ENCODE assay signal across 7 mouse cellular contexts in the genomic region with DNA sequence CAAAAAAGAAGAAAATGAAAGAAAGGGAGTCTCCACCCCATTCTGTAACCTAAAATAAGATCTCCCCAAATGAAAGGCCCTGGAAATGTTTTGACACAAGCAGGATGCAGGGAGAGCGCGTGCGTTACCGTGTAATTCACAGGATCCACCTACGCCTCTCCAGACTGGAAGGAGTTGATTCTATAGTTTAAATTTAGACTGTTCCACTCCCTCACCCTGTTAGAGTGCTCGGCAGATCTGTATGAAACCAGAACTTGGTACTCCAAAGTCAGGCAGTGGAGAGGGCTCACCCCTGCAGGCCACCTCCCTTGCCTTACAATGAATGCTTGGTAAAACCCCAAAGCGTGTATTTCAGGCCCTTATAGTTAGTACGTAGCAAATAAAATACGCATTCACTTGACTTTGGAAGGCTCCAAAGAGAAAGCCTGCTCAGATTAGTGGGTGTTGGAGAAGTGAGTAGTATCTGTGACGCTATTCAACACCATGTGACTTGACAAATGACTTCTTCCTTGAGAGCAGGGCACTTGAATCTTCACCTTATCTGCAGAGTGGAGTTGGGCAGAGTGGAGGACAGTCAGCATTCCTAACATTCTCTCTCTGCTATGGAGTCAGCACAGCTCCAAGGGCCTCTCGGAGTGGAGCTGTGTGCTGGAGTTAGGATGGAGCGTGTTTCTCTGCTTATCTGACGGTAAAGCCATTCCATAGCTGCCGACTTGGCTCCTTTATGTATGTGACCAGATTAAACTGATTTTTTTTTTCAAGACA. TPM values are rescaled to one million over a fixed set of nuclear protein-coding genes. Genes with fewer than 3 reads are reported as not detected.
DNase-seq lines count a peak whose midpoint lies in the region; ATAC-seq lines count a peak whose summit lies in the region.

No protein-coding gene starts in this region.

- peaks cover 53% of the 10 kb centered on the region for H3K4me1 ChIP-seq in kidney, embryonic 16.5 days (ENCODE audit: insufficient read depth, low read length)
- H3K4me1 ChIP-seq in kidney, embryonic 14.5 days (ENCODE audit: control insufficient read depth, insufficient read depth, low read length): peaks cover 46% of the 10 kb centered on the region
- peaks cover 38% of the 10 kb centered on the region for H3K4me1 ChIP-seq in brown adipose tissue, adult 24 weeks (ENCODE audit: control insufficient read depth, insufficient read depth, insufficient read length, low read length)

- peak overlapping the region; percentile 61 for H3K27ac ChIP-seq in kidney, embryonic 16.5 days (ENCODE audit: low read length)
- H3K27ac ChIP-seq in kidney, embryonic 14.5 days (ENCODE audit: low read depth, low read length): no peak overlapping the region; the same call in 1 of the 2 replicates
- peak overlapping the region; percentile 16; the same call in 1 of the 2 replicates for H3K27ac ChIP-seq in brown adipose tissue, adult 24 weeks (replicated peaks; ENCODE audit: low read depth, low read length)

- 72% methylated on average over 14 of the region's 14 CpGs for WGBS in kidney, embryonic 16.5 days
- WGBS in kidney, embryonic 14.5 days: 80% methylated on average over 14 of the region's 14 CpGs

- H3K36me3 ChIP-seq in kidney, embryonic 16.5 days (ENCODE audit: insufficient read depth, low read length): peaks cover 39% of the 10 kb centered on the region
- peaks cover 42% of the 10 kb centered on the region for H3K36me3 ChIP-seq in kidney, embryonic 14.5 days (ENCODE audit: control insufficient read depth, insufficient read depth, low read length)

- H3K4me3 ChIP-seq in kidney, embryonic 16.5 days (ENCODE audit: low read length): no peak overlapping the region
- H3K4me3 ChIP-seq in kidney, embryonic 14.5 days (ENCODE audit: low read length): no peak overlapping the region
- H3K4me3 ChIP-seq in brown adipose tissue, adult 24 weeks (ENCODE audit: insufficient read depth, low read depth, low read length): no peak overlapping the region

- H3K4me2 ChIP-seq in kidney, embryonic 16.5 days (replicated peaks; ENCODE audit: low read depth, low read length): no peak overlapping the region
- H3K4me2 ChIP-seq in kidney, embryonic 14.5 days (replicated peaks; ENCODE audit: low read depth, low read length): no peak overlapping the region

- DNase-seq in frontal cortex, postnatal 36 days (ENCODE audit: low spot score in 2 of 2): peak; percentile 74 to 89
- peak; percentile 48 for DNase-seq in mesoderm, embryonic 11.5 days (ENCODE audit: low read depth, low spot score)
- DNase-seq in thymus, postnatal 36 days: no peak
- DNase-seq in cerebellum, postnatal 4 days (ENCODE audit: low spot score in 2 of 2): no peak

- ATAC-seq in kidney, embryonic 16.5 days (ENCODE audit: low FRiP score, low TSS enrichment): peak; percentile 40; the same call in 1 of the 2 replicates
- ATAC-seq in kidney, embryonic 14.5 days (ENCODE audit: low FRiP score, low TSS enrichment): no peak

- H3K27me3 ChIP-seq in kidney, embryonic 16.5 days (ENCODE audit: insufficient read depth, low read length): no peaks in the 10 kb centered on the region
- H3K27me3 ChIP-seq in kidney, embryonic 14.5 days (ENCODE audit: control insufficient read depth, insufficient read depth, low read length): no peaks in the 10 kb centered on the region

- H3K9me3 ChIP-seq in kidney, embryonic 16.5 days (ENCODE audit: low read length): no peaks in the 10 kb centered on the region
- H3K9me3 ChIP-seq in kidney, embryonic 14.5 days (ENCODE audit: control insufficient read depth, low read length): no peaks in the 10 kb centered on the region

- 0 out of 2 replicates have a peak overlapping the region, but pooled peaks have one; percentile 4 for H3K9ac ChIP-seq in kidney, embryonic 16.5 days (replicated peaks; ENCODE audit: low read length)
- no peak overlapping the region for H3K9ac ChIP-seq in kidney, embryonic 14.5 days (ENCODE audit: low read depth, low read length)

RNA-seq across cellular contexts. Expression of a gene that starts 8.4 kb away (rescaled TPM):
- 362 and 426 TPM in 2 replicates for polyA plus RNA-seq in kidney, embryonic 16.5 days (2015; fragmentation: Nextera tagmentation; extraction: Ambion mirVana)
- polyA plus RNA-seq in kidney, embryonic 14.5 days (2014; fragmentation: Nextera tagmentation; extraction: Ambion mirVana): 166 and 280 TPM in 2 replicates
- polyA plus RNA-seq in brown adipose tissue, adult 24 weeks (2012; ENCODE audit: insufficient read depth, insufficient read length, missing spikeins): 26.7 and 27.0 TPM in 2 replicates

Comparison
In these comparisons a context has a peak if more than half of its experiments do, and no peak if none do; other contexts are left out.
1. DNase-seq: peak in frontal cortex, postnatal 36 days (2 of 2) and mesoderm, embryonic 11.5 days (single experiment); none in thymus, postnatal 36 days (0 of 2) and cerebellum, postnatal 4 days (0 of 2).